8 mouse cellular contexts compared by ENCODE assay signal in genomic region chr1:137221087-137222057, GRCm38 (mm10).
A peak's percentile ranks its signal among the peaks of the same experiment; 100 is the strongest.
DNase-seq lines count a peak whose midpoint lies in the region; ATAC-seq and TF ChIP-seq lines count a peak whose summit lies in the region.

No protein-coding gene starts in this region.

- H3K9me3 ChIP-seq in ES-E14 (ENCODE audit: control insufficient read depth, insufficient read depth, low read depth, low read length): no peaks in the 10 kb centered on the region
- no peaks in the 10 kb centered on the region for H3K9me3 ChIP-seq in neural tube, embryonic 11.5 days (ENCODE audit: control insufficient read depth, low read length)

- no peak overlapping the region for H3K27ac ChIP-seq in ES-E14 (ENCODE audit: insufficient read depth, low read depth, low read length, poor library complexity, severe bottlenecking)
- H3K27ac ChIP-seq in neural tube, embryonic 11.5 days (ENCODE audit: low read depth, low read length): no peak overlapping the region

- ATAC-seq in neural tube, embryonic 11.5 days (ENCODE audit: insufficient read depth, low FRiP score, low TSS enrichment): no peak

- H3K4me1 ChIP-seq in ES-E14 (ENCODE audit: control insufficient read depth in 2 of 2, insufficient read depth in 2 of 2, low read length in 2 of 2, poor library complexity in 1 of 2): no peaks in the 10 kb centered on the region
- no peaks in the 10 kb centered on the region for H3K4me1 ChIP-seq in neural tube, embryonic 11.5 days (ENCODE audit: control insufficient read depth, insufficient read depth, low read length)

- H3K9ac ChIP-seq in ES-E14 (ENCODE audit: insufficient read depth, low read depth, low read length, poor library complexity, severe bottlenecking): no peak overlapping the region
- H3K9ac ChIP-seq in neural tube, embryonic 11.5 days (ENCODE audit: low read length): peak overlapping the region; percentile 3; the same call in 1 of the 2 replicates

- 14% methylated on average over 25 of the region's 25 CpGs for WGBS in neural tube, embryonic 11.5 days

- H3K4me3 ChIP-seq in ES-E14 (ENCODE audit: insufficient read depth in 1 of 2, low read depth in 1 of 2, low read length in 2 of 2, poor library complexity in 1 of 2, severe bottlenecking in 1 of 2): peak overlapping the region in 1 of 2 experiments; percentile 56; a peak in 3 of 4 replicates
- no peak overlapping the region; the same call in 1 of the 2 replicates for H3K4me3 ChIP-seq in neural tube, embryonic 11.5 days (ENCODE audit: low read depth, low read length)

- H3K36me3 ChIP-seq in ES-E14 (ENCODE audit: control insufficient read depth, insufficient read depth, low read length, poor library complexity, severe bottlenecking): no peaks in the 10 kb centered on the region
- H3K36me3 ChIP-seq in neural tube, embryonic 11.5 days (ENCODE audit: control insufficient read depth, insufficient read depth, low read length): no peaks in the 10 kb centered on the region

- H3K27me3 ChIP-seq in neural tube, embryonic 11.5 days (ENCODE audit: control insufficient read depth, insufficient read depth, low read length): no peaks in the 10 kb centered on the region

- in situ Hi-C loops in ES-E14 (cut with MboI; ENCODE audit: low sequenced_read_pairs in 2 of 2, unreplicated experiment in 2 of 2): no loop called here

- peak overlapping the region; percentile 33 for H3K4me2 ChIP-seq in neural tube, embryonic 11.5 days (ENCODE audit: low read depth)

- DNase-seq in cerebellum, postnatal 14 days: peak; percentile 21 to 22
- no peak for DNase-seq in cerebellum, adult 8-10 months
- no peak for DNase-seq in ES-E14 (ENCODE audit: low read depth, low spot score)
- DNase-seq in forelimb bud, embryonic 11.5 days (ENCODE audit: low read depth, low spot score): peak; percentile 51
- peak; percentile 8 to 16 for DNase-seq in kidney, postnatal 36 days
- DNase-seq in neural tube, embryonic 11.5 days (ENCODE audit: low spot score): peak; percentile 68
- DNase-seq in spleen, adult 18-20 months: no peak
- no peak for DNase-seq in cerebellum, adult 11 months

TF ChIP-seq in ES-E14, 5 proteins besides CTCF, POLR2A, EP300 and RAD21:
- TF ChIP-seq ZNF384 (IDR thresholded peaks at IDR 0.05; ENCODE audit: low read depth, low read length) (peak; percentile 24; the same call in 1 of the 2 replicates), HCFC1 (IDR thresholded peaks at IDR 0.05; ENCODE audit: borderline replicate concordance, insufficient read depth, low read length) (no peak)

Comparison
In these comparisons a context has a peak if more than half of its experiments do, and no peak if none do; other contexts are left out.
1. DNase-seq: peak in cerebellum, postnatal 14 days (2 of 2), forelimb bud, embryonic 11.5 days (single experiment), kidney, postnatal 36 days (2 of 2) and neural tube, embryonic 11.5 days (single experiment); none in cerebellum, adult 8-10 months (single experiment), ES-E14 (single experiment), spleen, adult 18-20 months (0 of 2) and cerebellum, adult 11 months (single experiment).